Mouse (Mus musculus) layer of hippocampus, postnatal 10 days (tissue): ENCODE measurements at regions not wholly inside any gene's neighbourhood (a gene's known extent, or its start where the extent isn't known, plus 50 kb on each side); places are given as distances from the start of the nearest gene placed in this dataset.
A peak's percentile ranks its signal among the peaks of the same experiment; 100 is the strongest.

ENCODE experiments used
- DNase-seq, 2 experiments: peaks; one replicate each; pipeline ENCODE4 v3.0.0; 2021; ENCODE audit warnings: low spot score in 2 of 2

- DNase-seq, result no peak
These were observed 293.5 kb upstream of the Tom1l1 start for GRCm38 (mm10) chr11:90981626-90982025.

GRCm38 (mm10) chr11:90978234-90978633 lies 290.1 kb upstream of the Tom1l1 start:
- DNase-seq, result no peak

GRCm38 (mm10) chr11:90941076-90941475 lies 252.9 kb upstream of the Tom1l1 start:
- no peak for DNase-seq

- no peak for DNase-seq
These were observed 237.6 kb upstream of the Tom1l1 start for GRCm38 (mm10) chr11:90925738-90926137.

- DNase-seq, result no peak
These were observed 229.6 kb upstream of the Tom1l1 start for GRCm38 (mm10) chr11:90917782-90918181.

- no peak for DNase-seq
These were observed 206.1 kb upstream of the Tom1l1 start for GRCm38 (mm10) chr11:90894236-90894635.

- DNase-seq, result no peak
These were observed 185.0 kb upstream of the Tom1l1 start for GRCm38 (mm10) chr11:90873122-90873521.

- DNase-seq, result no peak
These were observed 183.5 kb upstream of the Tom1l1 start for GRCm38 (mm10) chr11:90871686-90872085.

GRCm38 (mm10) chr11:90863981-90864760 lies 176.0 kb upstream of the Tom1l1 start:
- DNase-seq, result no peak

GRCm38 (mm10) chr11:90855731-90856130 lies 167.6 kb upstream of the Tom1l1 start:
- no peak for DNase-seq

GRCm38 (mm10) chr11:90855324-90855723 lies 167.2 kb upstream of the Tom1l1 start:
- no peak for DNase-seq

GRCm38 (mm10) chr11:90851221-90851620 lies 163.1 kb upstream of the Tom1l1 start:
- DNase-seq, result no peak

- DNase-seq, result no peak
These were observed 156.8 kb upstream of the Tom1l1 start for GRCm38 (mm10) chr11:90844925-90845319.

- DNase-seq, result no peak
These were observed 156.2 kb upstream of the Tom1l1 start for GRCm38 (mm10) chr11:90844266-90844924.

GRCm38 (mm10) chr11:90838161-90838560 lies 150.0 kb upstream of the Tom1l1 start:
- no peak for DNase-seq

- DNase-seq, result no peak
These were observed 136.6 kb upstream of the Tom1l1 start for GRCm38 (mm10) chr11:90824761-90825160.

- no peak for DNase-seq
These were observed 128.6 kb upstream of the Tom1l1 start for GRCm38 (mm10) chr11:90816727-90817126.

- DNase-seq, result no peak
These were observed 126.3 kb upstream of the Tom1l1 start for GRCm38 (mm10) chr11:90814471-90814870.

GRCm38 (mm10) chr11:90812971-90813370 lies 124.8 kb upstream of the Tom1l1 start:
- DNase-seq, result no peak

- DNase-seq, result peak; percentile 28 to 45
These were observed 124.4 kb upstream of the Tom1l1 start for GRCm38 (mm10) chr11:90812530-90812929.

GRCm38 (mm10) chr11:90808443-90808842 lies 120.3 kb upstream of the Tom1l1 start:
- DNase-seq, result no peak

- DNase-seq, result no peak
These were observed 119.2 kb upstream of the Tom1l1 start for GRCm38 (mm10) chr11:90807343-90807742.
